ENCODE assay signal across 8 mouse cellular contexts in the genomic region with DNA sequence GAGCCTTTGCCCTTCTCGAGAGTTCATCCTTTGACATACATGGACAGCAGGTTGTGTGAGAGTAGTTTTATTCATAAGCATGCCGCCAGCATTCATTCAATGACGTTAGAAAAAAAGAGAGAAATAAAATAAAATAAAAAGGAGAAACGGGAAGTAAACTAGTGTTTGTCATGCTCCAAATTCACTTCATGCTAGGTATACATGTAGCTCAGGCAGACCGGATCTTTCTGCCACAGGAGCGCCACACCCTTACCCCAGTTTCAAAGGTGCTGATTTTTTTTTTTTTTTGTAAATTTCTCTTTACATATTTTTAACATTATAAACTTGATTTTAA. TPM values are rescaled to one million over a fixed set of nuclear protein-coding genes. Genes with fewer than 3 reads are reported as not detected.
DNase-seq lines count a peak whose midpoint lies in the region; ATAC-seq and TF ChIP-seq lines count a peak whose summit lies in the region.

No protein-coding gene starts in this region.

- peak overlapping the region; percentile 88 for H3K4me3 ChIP-seq in kidney, adult 2 months (ENCODE audit: insufficient read depth, low read depth, low read length)
- peak overlapping the region; percentile 85 for H3K4me3 ChIP-seq in bone marrow, adult 2 months (replicated peaks; ENCODE audit: control insufficient read depth, low read depth, low read length)
- peak overlapping the region; percentile 86 for H3K4me3 ChIP-seq in midbrain, postnatal 0 days (ENCODE audit: low read depth, low read length)

- H3K4me2 ChIP-seq in midbrain, postnatal 0 days (ENCODE audit: low read depth, low read length, poor library complexity, severe bottlenecking): peak overlapping the region; percentile 49

- H3K36me3 ChIP-seq in kidney, adult 2 months (ENCODE audit: control insufficient read depth, insufficient read depth, low read length): no peaks in the 10 kb centered on the region
- H3K36me3 ChIP-seq in midbrain, postnatal 0 days (ENCODE audit: insufficient read depth, low read length): no peaks in the 10 kb centered on the region

- H3K27me3 ChIP-seq in kidney, adult 2 months (replicated peaks; ENCODE audit: control insufficient read depth, insufficient read depth, low read length): no peaks in the 10 kb centered on the region
- no peaks in the 10 kb centered on the region for H3K27me3 ChIP-seq in midbrain, postnatal 0 days (ENCODE audit: insufficient read depth, low read length)

- no peak for TF ChIP-seq POLR2A in kidney, adult 2 months (IDR thresholded peaks at IDR 0.05; ENCODE audit: low read depth, low read length)
- no peak for TF ChIP-seq POLR2A in bone marrow, adult 2 months (IDR thresholded peaks at IDR 0.05; ENCODE audit: borderline replicate concordance, control insufficient read depth, low read depth, low read length)

- H3K9me3 ChIP-seq in midbrain, postnatal 0 days (ENCODE audit: low read length): no peaks in the 10 kb centered on the region

- WGBS in kidney, adult 2 months: 3% methylated on average over 6 of the region's 6 CpGs
- 0% methylated on average over 6 of the region's 6 CpGs for WGBS in bone marrow, adult 2 months
- WGBS in midbrain, postnatal 0 days: 9% methylated on average over 6 of the region's 6 CpGs

- peak overlapping the region; percentile 73; the same call in 1 of the 2 replicates for H3K27ac ChIP-seq in kidney, adult 2 months (ENCODE audit: insufficient read depth, low read depth, low read length)
- H3K27ac ChIP-seq in bone marrow, adult 2 months (ENCODE audit: control insufficient read depth, insufficient read depth, low read depth, low read length, poor library complexity): peak overlapping the region; percentile 96
- no peak overlapping the region for H3K27ac ChIP-seq in midbrain, postnatal 0 days (ENCODE audit: low read depth, low read length)

- TF ChIP-seq CTCF in kidney, adult 2 months (conservative IDR thresholded peaks at IDR 0.05; ENCODE audit: insufficient read depth, insufficient read length, low read depth, low read length): no peak
- no peak for TF ChIP-seq CTCF in bone marrow, adult 2 months (IDR thresholded peaks at IDR 0.05; ENCODE audit: control insufficient read depth, insufficient read depth, low read length)
- TF ChIP-seq CTCF in midbrain, postnatal 0 days (IDR thresholded peaks at IDR 0.05): no peak

- 0 out of 2 replicates have a peak, but pooled peaks cover 2% of the 10 kb centered on the region for H3K4me1 ChIP-seq in kidney, adult 2 months (ENCODE audit: control insufficient read depth, insufficient read depth, low read length)
- peaks cover 1% of the 10 kb centered on the region; the same call in 1 of the 2 replicates for H3K4me1 ChIP-seq in bone marrow, adult 2 months (ENCODE audit: control insufficient read depth, insufficient read depth, low read length)
- H3K4me1 ChIP-seq in midbrain, postnatal 0 days (ENCODE audit: insufficient read depth, low read length): peaks cover 5% of the 10 kb centered on the region; the same call in 1 of the 2 replicates

- ATAC-seq in inflammation-experienced regulatory T-cells, adult 6 months: peak; percentile 0
- ATAC-seq in midbrain, postnatal 0 days (ENCODE audit: low FRiP score): no peak

- DNase-seq in kidney, adult 2 months: no peak
- no peak for DNase-seq in kidney, postnatal 10 days
- DNase-seq in midbrain, postnatal 0 days (ENCODE audit: low spot score): no peak
- no peak for DNase-seq in cerebellum, adult 18-20 months
- no peak for DNase-seq in testis, postnatal 14 days (ENCODE audit: low spot score)
- no peak for DNase-seq in ovary, postnatal 10 days (ENCODE audit: low spot score)

- peak overlapping the region; percentile 45; the same call in 1 of the 2 replicates for H3K9ac ChIP-seq in midbrain, postnatal 0 days (replicated peaks; ENCODE audit: low read length, poor library complexity, severe bottlenecking)

RNA-seq across cellular contexts. Expression of a gene that starts 0.7 kb away (rescaled TPM):
- polyA plus RNA-seq in kidney, adult 2 months (2012; rRNA removed): 19.9 and 24.6 TPM in 2 replicates
- polyA plus RNA-seq in bone marrow, adult 2 months (2011; ENCODE audit: insufficient read depth, insufficient read length, low replicate concordance, missing spikeins): 11.7 and 11.8 TPM in 2 replicates
- 10 to 100 TPM; 72.5 to 90.9 (median 88.9) TPM for polyA plus RNA-seq in inflammation-experienced regulatory T-cells, adult 6 months (2017; shearing (Covaris generic))
- 12.3 and 26.5 TPM in 2 replicates for total RNA-seq in midbrain, postnatal 0 days (2014; rRNA removed)
- polyA plus RNA-seq in midbrain, postnatal 0 days (2015; fragmentation: Nextera tagmentation; extraction: Ambion mirVana): 15.1 and 15.3 TPM in 2 replicates

RNA-seq across cellular contexts. Expression of a gene that starts 0.8 kb away (rescaled TPM):
- 4.9 and 5.5 TPM in 2 replicates for polyA plus RNA-seq in kidney, adult 2 months (2012; rRNA removed)
- 7.2 and 8.6 TPM in 2 replicates for polyA plus RNA-seq in bone marrow, adult 2 months (2011; ENCODE audit: insufficient read depth, insufficient read length, low replicate concordance, missing spikeins)
- polyA plus RNA-seq in inflammation-experienced regulatory T-cells, adult 6 months (2017; shearing (Covaris generic)): 10 to 100 TPM; 11.1 to 23.4 (median 22.1) TPM
- 2.5 and 2.7 TPM in 2 replicates for total RNA-seq in midbrain, postnatal 0 days (2014; rRNA removed)
- polyA plus RNA-seq in midbrain, postnatal 0 days (2015; fragmentation: Nextera tagmentation; extraction: Ambion mirVana): 4.2 and 4.3 TPM in 2 replicates

RNA-seq across cellular contexts. Expression of a gene that starts 46.3 kb away (rescaled TPM):
- polyA plus RNA-seq in kidney, adult 2 months (2012; rRNA removed): 0.52 and 0.77 TPM in 2 replicates
- 1.8 and 4.1 TPM in 2 replicates for polyA plus RNA-seq in bone marrow, adult 2 months (2011; ENCODE audit: insufficient read depth, insufficient read length, low replicate concordance, missing spikeins)
- 10 to 100 TPM; 19.5 to 21.5 (median 19.9) TPM for polyA plus RNA-seq in inflammation-experienced regulatory T-cells, adult 6 months (2017; shearing (Covaris generic))
- 0.05 TPM in 1 of 2 replicates, not detected in the other for total RNA-seq in midbrain, postnatal 0 days (2014; rRNA removed)
- 0.05 and 0.06 TPM in 2 replicates for polyA plus RNA-seq in midbrain, postnatal 0 days (2015; fragmentation: Nextera tagmentation; extraction: Ambion mirVana)
